Mouse (Mus musculus): ENCODE measurements at regions not wholly inside any gene's neighbourhood (a gene's known extent, or its start where the extent isn't known, plus 50 kb on each side); places are given as distances from the start of the nearest gene placed in this dataset.

DNA sequence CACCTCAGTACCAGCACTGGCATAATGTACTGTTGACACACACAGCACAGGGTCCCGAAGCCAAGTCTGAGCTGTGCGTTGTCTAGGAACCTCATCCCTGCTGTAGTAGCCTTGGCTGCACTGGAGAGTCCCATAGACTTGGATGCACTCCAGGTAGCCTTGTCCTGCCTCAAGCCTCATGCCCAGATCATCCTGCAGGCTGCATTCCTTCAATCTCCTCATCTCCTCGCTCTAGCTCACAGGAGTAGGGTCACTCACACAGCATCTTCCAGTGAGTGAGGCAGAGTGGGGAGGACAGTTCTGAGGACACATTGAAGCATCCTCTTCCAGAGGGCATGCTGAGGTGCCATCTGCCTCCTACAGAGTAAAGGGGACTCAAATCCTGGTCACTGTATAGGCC is 55.7 kb upstream of the Ctnnb1 start:
- no peaks in the 10 kb centered on the region for H3K9me3 ChIP-seq (replicated peaks; ENCODE audit: control insufficient read depth, low read length)
- H3K36me3 ChIP-seq (ENCODE audit: control insufficient read depth, insufficient read depth, low read length): no peaks in the 10 kb centered on the region
- no peak for ATAC-seq (ENCODE audit: insufficient read depth, low FRiP score)
- H3K9ac ChIP-seq (ENCODE audit: low read length): no peak overlapping the region
- H3K4me2 ChIP-seq (ENCODE audit: low read depth, low read length): no peak overlapping the region
- 94% methylated on average over 3 of the region's 3 CpGs for WGBS
- no peak overlapping the region for H3K4me3 ChIP-seq (replicated peaks; ENCODE audit: low read length)
- H3K4me1 ChIP-seq (ENCODE audit: control insufficient read depth, insufficient read depth, low read length): peaks cover 14% of the 10 kb centered on the region
- H3K27ac ChIP-seq (ENCODE audit: low read length): no peak overlapping the region
- H3K27me3 ChIP-seq (ENCODE audit: control insufficient read depth, insufficient read depth, low read length): no peaks in the 10 kb centered on the region

DNA sequence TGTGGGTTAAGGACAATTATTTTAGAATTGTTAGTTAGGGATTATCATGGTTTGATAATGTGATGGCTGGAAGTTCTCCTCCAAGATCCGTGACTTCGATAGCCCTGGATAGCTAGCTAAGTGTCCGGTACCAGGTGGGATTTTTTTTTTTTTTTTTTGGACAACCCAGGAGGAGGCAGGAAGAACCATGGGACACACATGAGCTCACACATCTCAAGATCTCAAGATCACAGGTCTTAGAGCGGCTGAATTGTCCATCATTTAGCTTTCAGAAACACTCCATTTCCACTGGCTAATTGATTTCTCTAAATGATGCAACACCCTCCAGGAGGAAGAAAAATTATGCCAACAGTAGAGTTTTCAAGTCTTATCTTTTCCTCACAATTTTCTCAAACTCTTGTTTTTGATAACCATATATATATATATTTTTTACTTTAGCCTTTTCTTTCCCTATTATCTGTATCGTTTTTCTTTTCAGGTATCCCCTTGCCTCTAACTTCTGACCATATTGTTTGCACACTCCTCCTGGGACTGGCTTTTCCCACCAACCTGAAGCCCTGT is 54.5 kb upstream of the Ctnnb1 start:
- no peak for ATAC-seq (ENCODE audit: insufficient read depth, low FRiP score)
- 90% methylated on average over 5 of the region's 5 CpGs for WGBS
- Histone ChIP-seq H3K27ac (ENCODE audit: low read length) (no peak overlapping the region), H3K4me2 (ENCODE audit: low read depth, low read length) (no peak overlapping the region), H3K36me3 (ENCODE audit: control insufficient read depth, insufficient read depth, low read length) (no peaks in the 10 kb centered on the region), H3K27me3 (ENCODE audit: control insufficient read depth, insufficient read depth, low read length) (no peaks in the 10 kb centered on the region), H3K9me3 (replicated peaks; ENCODE audit: control insufficient read depth, low read length) (no peaks in the 10 kb centered on the region), H3K4me1 (ENCODE audit: control insufficient read depth, insufficient read depth, low read length) (peaks cover 10% of the 10 kb centered on the region), H3K4me3 (replicated peaks; ENCODE audit: low read length) (no peak overlapping the region), H3K9ac (ENCODE audit: low read length) (no peak overlapping the region)

GRCm38 (mm10) chr9:120877101-120877500 is 51.9 kb upstream of the Ctnnb1 start:
- Histone ChIP-seq H3K9ac (ENCODE audit: low read length) (no peak overlapping the region), H3K36me3 (ENCODE audit: control insufficient read depth, insufficient read depth, low read length) (no peaks in the 10 kb centered on the region), H3K27ac (ENCODE audit: low read length) (no peak overlapping the region), H3K4me2 (ENCODE audit: low read depth, low read length) (no peak overlapping the region), H3K4me3 (replicated peaks; ENCODE audit: low read length) (no peak overlapping the region), H3K9me3 (replicated peaks; ENCODE audit: control insufficient read depth, low read length) (no peaks in the 10 kb centered on the region), H3K27me3 (ENCODE audit: control insufficient read depth, insufficient read depth, low read length) (no peaks in the 10 kb centered on the region), H3K4me1 (ENCODE audit: control insufficient read depth, insufficient read depth, low read length) (no peaks in the 10 kb centered on the region)
- 72% methylated on average over 2 of the region's 2 CpGs for WGBS
- ATAC-seq (ENCODE audit: insufficient read depth, low FRiP score): no peak
